Mouse (Mus musculus) midbrain, embryonic 11.5 days (tissue): ENCODE measurements around the gene Shisa3. TPM values are rescaled to one million over a fixed set of nuclear protein-coding genes. Genes with fewer than 3 reads are reported as not detected.

Experiments used
- ATAC-seq: fragments of 200-750 bp; cut with Nextera tagmentation; 2 replicates; pipeline ENCODE4 v1.8.0; 2017; ENCODE audit warnings: moderate TSS enrichment, moderate library complexity; ENCODE audit not compliant: low FRiP score
- DNase-seq: peaks from one replicate; pipeline ENCODE4 v3.0.0; 2015; ENCODE audit warnings: low spot score; ENCODE audit errors: missing footprints
- H3K27ac ChIP-seq: fragments of 300-500 bp; sonication (generic); 2 replicates; pipeline ENCODE4 v1.5.1; 2014; ENCODE audit warnings: low read depth, low read length
- H3K27me3 ChIP-seq: fragments of 300-500 bp; sonication (generic); 2 replicates; pipeline ENCODE4 v1.6.1; 2014; ENCODE audit warnings: mild to moderate bottlenecking, low read length, moderate library complexity, mixed read lengths; ENCODE audit not compliant: control insufficient read depth, insufficient read depth
- H3K36me3 ChIP-seq: fragments of 300-500 bp; sonication (generic); 2 replicates; pipeline ENCODE4 v1.6.1; 2014; ENCODE audit warnings: mild to moderate bottlenecking, low read length, moderate library complexity, mixed read lengths; ENCODE audit not compliant: control insufficient read depth, insufficient read depth
- H3K4me1 ChIP-seq: fragments of 300-500 bp; sonication (generic); 2 replicates; pipeline ENCODE4 v1.6.1; 2014; ENCODE audit warnings: low read length; ENCODE audit not compliant: control insufficient read depth, insufficient read depth
- H3K4me2 ChIP-seq: fragments of 300-500 bp; sonication (generic); 2 replicates; pipeline ENCODE4 v1.6.1; 2014; ENCODE audit warnings: mild to moderate bottlenecking, moderate library complexity
- H3K4me3 ChIP-seq: fragments of 300-500 bp; sonication (generic); 2 replicates; pipeline ENCODE4 v1.5.1; 2014; ENCODE audit warnings: low read depth, low read length
- H3K9ac ChIP-seq: fragments of 300-500 bp; sonication (generic); 2 replicates; pipeline ENCODE4 v1.6.1; 2014; ENCODE audit warnings: low read length
- H3K9me3 ChIP-seq: fragments of 300-500 bp; sonication (generic); 2 replicates; pipeline ENCODE4 v1.6.1; 2016; ENCODE audit warnings: low read length; ENCODE audit not compliant: control insufficient read depth
- WGBS: fragments of 180-500 bp; shearing (Covaris S2); extraction: QIAGEN DNeasy Blood & Tissue Kit; methylation state at CpG from one replicate; pipeline ENCODE4 v1.1.7; 2014; 5-methylcytosine and 5-hydroxymethylcytosine counted together
- polyA plus RNA-seq: library from polyadenylated mRNA; unstranded; fragments of >200 nt; fragmentation: Nextera tagmentation; extraction: Ambion mirVana; gene quantifications from 2 replicates; pipeline ENCODE4 v1.2.1, GENCODE M21; 2014

Gene Shisa3
- polyA plus RNA-seq, 1 experiment from 2014 or later = 23.1 TPM

- H3K36me3 ChIP-seq = no peaks in the 10 kb centered on the region
- H3K9me3 ChIP-seq = no peaks in the 10 kb centered on the region
- peaks cover 38% of the 10 kb centered on the region for H3K27me3 ChIP-seq
- H3K27ac ChIP-seq = no peak overlapping the region
- 75% methylated on average over 7 of the region's 7 CpGs for WGBS
- H3K4me2 ChIP-seq = no peak overlapping the region
- H3K4me3 ChIP-seq = no peak overlapping the region
- no peak for ATAC-seq
- DNase-seq = no peak
- H3K9ac ChIP-seq = no peak overlapping the region
- peaks cover 13% of the 10 kb centered on the region for H3K4me1 ChIP-seq
Measured at GRCm38 (mm10) chr5:67629440-67629839, 21.8 kb downstream of the Shisa3 start.

- H3K27me3 ChIP-seq = peaks cover 40% of the 10 kb centered on the region
- H3K4me2 ChIP-seq = no peak overlapping the region
- WGBS = 84% methylated on average over 6 of the region's 6 CpGs
- no peak overlapping the region for H3K4me3 ChIP-seq
- H3K9ac ChIP-seq = no peak overlapping the region
- H3K9me3 ChIP-seq = no peaks in the 10 kb centered on the region
- H3K36me3 ChIP-seq = no peaks in the 10 kb centered on the region
- H3K27ac ChIP-seq = no peak overlapping the region
- H3K4me1 ChIP-seq = peaks cover 16% of the 10 kb centered on the region
- DNase-seq = peak; percentile 91
- no peak for ATAC-seq
Measured at GRCm38 (mm10) chr5:67629861-67630260, 22.2 kb downstream of the Shisa3 start.

GRCm38 (mm10) chr5:67631261-67631660, 23.6 kb downstream of the Shisa3 start:
- no peak overlapping the region for H3K4me3 ChIP-seq
- H3K36me3 ChIP-seq = no peaks in the 10 kb centered on the region
- H3K27ac ChIP-seq = no peak overlapping the region
- no peak overlapping the region for H3K4me2 ChIP-seq
- H3K9me3 ChIP-seq = no peaks in the 10 kb centered on the region
- peaks cover 16% of the 10 kb centered on the region for H3K4me1 ChIP-seq
- ATAC-seq (no peak), DNase-seq (no peak)
- H3K9ac ChIP-seq = no peak overlapping the region
- 93% methylated on average over 12 of the region's 12 CpGs for WGBS
- peaks cover 45% of the 10 kb centered on the region for H3K27me3 ChIP-seq

DNA sequence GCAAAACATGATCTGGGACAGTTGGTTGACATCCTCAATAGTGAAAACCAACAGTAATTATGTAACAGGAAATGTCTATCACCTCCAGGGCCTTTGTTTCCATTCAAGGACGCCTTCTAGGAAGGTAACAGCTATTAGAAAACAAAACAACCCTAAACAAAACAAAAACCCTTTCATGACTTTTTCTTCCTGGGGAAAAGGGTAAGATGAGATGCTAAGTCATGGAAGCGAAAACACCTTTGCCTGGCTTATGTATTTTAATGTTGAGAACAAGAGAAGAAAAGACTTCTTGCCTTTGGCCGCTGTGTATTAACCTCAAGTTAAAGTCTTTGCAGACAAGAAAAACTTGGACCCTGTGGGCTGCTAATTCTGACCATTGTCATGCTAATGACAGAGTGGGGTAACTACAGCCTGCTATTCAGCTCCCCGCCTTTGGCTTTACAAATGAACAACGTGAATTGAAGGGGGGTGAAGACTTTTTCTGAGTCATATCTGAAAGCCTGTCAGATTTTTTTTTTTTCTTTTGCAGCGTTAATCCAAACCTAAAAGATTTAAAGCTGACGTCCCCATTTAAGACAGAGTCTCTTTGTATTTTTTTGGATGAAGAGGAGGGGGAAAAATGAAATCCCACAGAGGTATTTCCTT, 25.6 kb downstream of the Shisa3 start:
- ATAC-seq (peak; percentile 84), DNase-seq (peak; percentile 89)
- no peak overlapping the region for H3K9ac ChIP-seq
- H3K4me3 ChIP-seq = no peak overlapping the region
- no peaks in the 10 kb centered on the region for H3K9me3 ChIP-seq
- no peaks in the 10 kb centered on the region for H3K36me3 ChIP-seq
- WGBS = 5% methylated on average over 7 of the region's 7 CpGs
- peaks cover 56% of the 10 kb centered on the region for H3K27me3 ChIP-seq
- peaks cover 16% of the 10 kb centered on the region for H3K4me1 ChIP-seq
- H3K27ac ChIP-seq = peak overlapping the region; percentile 80; the same call in 1 of the 2 replicates
- peak overlapping the region; percentile 34 for H3K4me2 ChIP-seq

GRCm38 (mm10) chr5:67633831-67634268, 26.2 kb downstream of the Shisa3 start:
- Histone ChIP-seq H3K4me1 (peaks cover 16% of the 10 kb centered on the region), H3K4me2 (peak overlapping the region; percentile 34), H3K4me3 (no peak overlapping the region), H3K9ac (0 out of 2 replicates have a peak overlapping the region, but pooled peaks have one; percentile 12), H3K27ac (peak overlapping the region; percentile 80), H3K9me3 (no peaks in the 10 kb centered on the region), H3K27me3 (peaks cover 59% of the 10 kb centered on the region), H3K36me3 (no peaks in the 10 kb centered on the region)
- ATAC-seq (peak; percentile 84), DNase-seq (peak; percentile 97)
- WGBS = 5% methylated on average over 10 of the region's 10 CpGs

- Histone ChIP-seq H3K27ac (peak overlapping the region; percentile 80), H3K9ac (0 out of 2 replicates have a peak overlapping the region, but pooled peaks have one; percentile 12), H3K27me3 (peaks cover 60% of the 10 kb centered on the region), H3K4me1 (peaks cover 16% of the 10 kb centered on the region), H3K4me2 (peak overlapping the region; percentile 34), H3K36me3 (no peaks in the 10 kb centered on the region), H3K9me3 (no peaks in the 10 kb centered on the region), H3K4me3 (no peak overlapping the region)
- ATAC-seq (peak; percentile 38), DNase-seq (peak; percentile 93)
- 11% methylated on average over 3 of the region's 3 CpGs for WGBS
Measured at GRCm38 (mm10) chr5:67634339-67634738, 26.7 kb downstream of the Shisa3 start.

- ATAC-seq (no peak), DNase-seq (no peak)
- no peaks in the 10 kb centered on the region for H3K9me3 ChIP-seq
- no peak overlapping the region for H3K4me3 ChIP-seq
- no peak overlapping the region for H3K9ac ChIP-seq
- H3K4me2 ChIP-seq = no peak overlapping the region
- H3K4me1 ChIP-seq = no peaks in the 10 kb centered on the region
- no peaks in the 10 kb centered on the region for H3K36me3 ChIP-seq
- H3K27ac ChIP-seq = no peak overlapping the region
- WGBS = 87% methylated on average over 8 of the region's 8 CpGs
- H3K27me3 ChIP-seq = peaks cover 89% of the 10 kb centered on the region
Measured at GRCm38 (mm10) chr5:67640596-67641312, 33.1 kb downstream of the Shisa3 start.

DNA sequence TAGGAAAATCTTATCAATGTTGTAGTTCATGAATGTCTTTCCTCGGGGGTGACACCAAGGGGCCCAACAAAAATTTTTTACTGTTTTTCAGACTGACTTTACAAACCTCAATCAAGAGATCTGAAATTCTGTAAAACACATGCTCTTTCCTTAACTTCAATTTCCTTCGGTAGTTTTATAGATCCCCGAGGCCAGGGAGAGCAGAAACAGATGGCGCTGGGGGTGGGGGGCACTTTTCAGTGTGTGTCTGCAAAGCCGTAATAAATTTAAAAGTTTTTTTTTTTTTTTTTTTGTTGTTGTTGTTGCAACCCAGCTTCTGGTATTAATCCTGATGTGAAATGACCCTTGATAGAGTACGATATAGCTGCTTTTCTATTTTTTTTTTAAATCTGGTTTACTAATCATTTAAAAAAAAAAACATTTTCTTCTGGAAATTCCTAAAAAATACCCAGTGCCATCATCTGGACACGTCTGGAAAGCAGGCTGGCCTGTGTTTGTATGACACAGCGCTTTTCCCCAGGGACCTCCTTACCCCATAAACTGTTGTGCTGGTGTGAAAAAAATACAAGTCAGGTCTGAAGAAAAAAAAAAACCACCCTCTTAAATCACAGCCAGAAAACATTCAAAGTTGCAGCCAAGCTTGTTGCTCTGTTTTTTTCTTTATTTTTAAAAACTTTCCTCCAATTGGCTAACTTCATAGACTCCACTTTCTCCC, 33.9 kb downstream of the Shisa3 start:
- H3K9ac ChIP-seq = no peak overlapping the region
- no peak overlapping the region for H3K4me2 ChIP-seq
- H3K4me1 ChIP-seq = no peaks in the 10 kb centered on the region
- no peak overlapping the region for H3K4me3 ChIP-seq
- H3K36me3 ChIP-seq = no peaks in the 10 kb centered on the region
- ATAC-seq (no peak), DNase-seq (no peak)
- no peak overlapping the region for H3K27ac ChIP-seq
- whole genome bisulfite sequencing = 86% methylated on average over 8 of the region's 8 CpGs
- H3K27me3 ChIP-seq = peaks cover 90% of the 10 kb centered on the region
- H3K9me3 ChIP-seq = no peaks in the 10 kb centered on the region
